Mouse (Mus musculus): ENCODE measurements around the gene Panx2. TPM values are rescaled to one million over a fixed set of nuclear protein-coding genes. Genes with fewer than 3 reads are reported as not detected.

Panx2 gene
- total and polyA plus RNA-seq, 3 experiments: 0.01 to 0.11 TPM; not detected in 1

GRCm38 (mm10) chr15:89062518-89062910, 3.0 kb downstream of the Panx2 start:
- DNase-seq (ENCODE audit: low spot score): no peak
- Histone ChIP-seq H3K4me1 (ENCODE audit: insufficient read depth, low read depth, low read length) (no peaks in the 10 kb centered on the region; the same call in 1 of the 2 replicates), H3K36me3 (replicated peaks) (no peaks in the 10 kb centered on the region), H3K27me3 (ENCODE audit: insufficient read depth, low read length) (peaks cover 34% of the 10 kb centered on the region), H3K4me3 (ENCODE audit: low read depth, low read length) (no peak overlapping the region), H3K9me3 (replicated peaks) (peaks cover 4% of the 10 kb centered on the region)
- TF ChIP-seq POLR2AphosphoS5 (IDR thresholded peaks at IDR 0.05; ENCODE audit: insufficient replicate concordance, low read depth, low read length): no peak
- no peak for TF ChIP-seq CTCF (IDR thresholded peaks at IDR 0.05; ENCODE audit: low read depth, low read length)
- TF ChIP-seq GATA1 (IDR thresholded peaks at IDR 0.05; ENCODE audit: borderline replicate concordance, low read length): no peak
- no peak for TF ChIP-seq GATA2 (IDR thresholded peaks at IDR 0.05; ENCODE audit: borderline replicate concordance, low read depth, low read length)
- no peak for TF ChIP-seq TAL1 (conservative IDR thresholded peaks at IDR 0.05; ENCODE audit: low read depth, low read length)
- ATAC-seq (ENCODE audit: extremely low read depth, insufficient number of reproducible peaks, low FRiP score, poor library complexity, severe bottlenecking): no peak

GRCm38 (mm10) chr15:89063001-89063400, 3.5 kb downstream of the Panx2 start:
- no peaks in the 10 kb centered on the region; the same call in 1 of the 2 replicates for H3K4me1 ChIP-seq (ENCODE audit: insufficient read depth, low read depth, low read length)
- H3K9me3 ChIP-seq (replicated peaks): peaks cover 6% of the 10 kb centered on the region
- TF ChIP-seq GATA2 (IDR thresholded peaks at IDR 0.05; ENCODE audit: borderline replicate concordance, low read depth, low read length): no peak
- no peak for TF ChIP-seq CTCF (IDR thresholded peaks at IDR 0.05; ENCODE audit: low read depth, low read length)
- no peak for TF ChIP-seq GATA1 (IDR thresholded peaks at IDR 0.05; ENCODE audit: borderline replicate concordance, low read length)
- TF ChIP-seq POLR2AphosphoS5 (IDR thresholded peaks at IDR 0.05; ENCODE audit: insufficient replicate concordance, low read depth, low read length): no peak
- TF ChIP-seq TAL1 (conservative IDR thresholded peaks at IDR 0.05; ENCODE audit: low read depth, low read length): no peak
- ATAC-seq (ENCODE audit: extremely low read depth, insufficient number of reproducible peaks, low FRiP score, poor library complexity, severe bottlenecking) (no peak), DNase-seq (ENCODE audit: low spot score) (no peak)
- no peaks in the 10 kb centered on the region for H3K36me3 ChIP-seq (replicated peaks)
- H3K27me3 ChIP-seq (ENCODE audit: insufficient read depth, low read length): peaks cover 37% of the 10 kb centered on the region
- H3K4me3 ChIP-seq (ENCODE audit: low read depth, low read length): no peak overlapping the region

DNA sequence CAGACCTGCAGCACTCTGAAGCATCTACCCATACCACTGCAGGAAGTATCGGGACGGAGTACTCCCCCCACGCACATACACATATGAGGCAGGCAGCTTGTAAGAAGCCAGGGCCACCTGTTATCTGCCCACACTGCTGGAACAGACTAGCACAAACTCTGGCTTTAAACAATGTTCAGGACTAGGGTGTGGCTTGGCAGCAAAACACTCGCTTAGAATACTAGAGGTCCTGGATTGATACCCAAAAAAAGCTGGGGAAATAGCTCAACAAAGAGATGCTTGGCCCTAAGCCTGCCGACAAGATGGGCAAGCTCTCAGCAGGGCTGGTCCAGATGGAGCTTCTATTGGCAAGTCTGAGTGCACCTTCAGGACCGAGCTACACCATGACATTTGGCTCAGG, 4.0 kb downstream of the Panx2 start:
- Histone ChIP-seq H3K9me3 (replicated peaks) (peaks cover 7% of the 10 kb centered on the region), H3K4me1 (ENCODE audit: insufficient read depth, low read depth, low read length) (no peaks in the 10 kb centered on the region; the same call in 1 of the 2 replicates), H3K4me3 (ENCODE audit: low read depth, low read length) (no peak overlapping the region), H3K27me3 (ENCODE audit: insufficient read depth, low read length) (peaks cover 41% of the 10 kb centered on the region), H3K36me3 (replicated peaks) (no peaks in the 10 kb centered on the region)
- TF ChIP-seq POLR2AphosphoS5 (IDR thresholded peaks at IDR 0.05; ENCODE audit: insufficient replicate concordance, low read depth, low read length) (no peak), TAL1 (conservative IDR thresholded peaks at IDR 0.05; ENCODE audit: low read depth, low read length) (no peak), GATA2 (IDR thresholded peaks at IDR 0.05; ENCODE audit: borderline replicate concordance, low read depth, low read length) (no peak), CTCF (IDR thresholded peaks at IDR 0.05; ENCODE audit: low read depth, low read length) (no peak), GATA1 (IDR thresholded peaks at IDR 0.05; ENCODE audit: borderline replicate concordance, low read length) (no peak)
- DNase-seq (ENCODE audit: low spot score) (no peak), ATAC-seq (ENCODE audit: extremely low read depth, insufficient number of reproducible peaks, low FRiP score, poor library complexity, severe bottlenecking) (no peak)

GRCm38 (mm10) chr15:89064891-89065290, 5.4 kb downstream of the Panx2 start:
- peaks cover 7% of the 10 kb centered on the region for H3K9me3 ChIP-seq (replicated peaks)
- ATAC-seq (ENCODE audit: extremely low read depth, insufficient number of reproducible peaks, low FRiP score, poor library complexity, severe bottlenecking) (no peak), DNase-seq (ENCODE audit: low spot score) (no peak)
- peaks cover 42% of the 10 kb centered on the region for H3K27me3 ChIP-seq (ENCODE audit: insufficient read depth, low read length)
- H3K4me3 ChIP-seq (ENCODE audit: low read depth, low read length): no peak overlapping the region
- no peaks in the 10 kb centered on the region; the same call in 1 of the 2 replicates for H3K4me1 ChIP-seq (ENCODE audit: insufficient read depth, low read depth, low read length)
- TF ChIP-seq GATA1 (IDR thresholded peaks at IDR 0.05; ENCODE audit: borderline replicate concordance, low read length): no peak
- no peaks in the 10 kb centered on the region for H3K36me3 ChIP-seq (replicated peaks)

DNA sequence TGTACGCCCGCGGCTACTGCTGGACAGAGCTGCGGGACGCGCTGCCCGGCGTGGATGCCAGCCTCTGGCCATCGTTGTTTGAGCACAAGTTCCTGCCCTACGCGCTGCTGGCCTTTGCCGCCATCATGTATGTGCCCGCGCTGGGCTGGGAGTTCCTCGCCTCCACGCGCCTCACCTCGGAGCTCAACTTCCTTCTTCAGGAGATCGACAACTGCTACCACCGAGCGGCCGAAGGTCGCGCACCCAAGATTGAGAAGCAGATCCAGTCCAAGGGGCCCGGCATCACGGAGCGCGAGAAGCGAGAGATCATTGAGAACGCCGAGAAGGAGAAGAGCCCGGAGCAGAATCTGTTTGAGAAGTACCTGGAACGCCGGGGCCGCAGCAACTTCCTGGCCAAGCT, 8.1 kb downstream of the Panx2 start:
- Histone ChIP-seq H3K36me3 (replicated peaks) (no peaks in the 10 kb centered on the region), H3K4me1 (ENCODE audit: insufficient read depth, low read depth, low read length) (peaks cover 4% of the 10 kb centered on the region; the same call in 1 of the 2 replicates), H3K27me3 (ENCODE audit: insufficient read depth, low read length) (peaks cover 39% of the 10 kb centered on the region), H3K4me3 (ENCODE audit: low read depth, low read length) (no peak overlapping the region), H3K9me3 (replicated peaks) (peaks cover 3% of the 10 kb centered on the region)
- DNase-seq (ENCODE audit: low spot score) (no peak), ATAC-seq (ENCODE audit: extremely low read depth, insufficient number of reproducible peaks, low FRiP score, poor library complexity, severe bottlenecking) (no peak)
- TF ChIP-seq POLR2AphosphoS5 (IDR thresholded peaks at IDR 0.05; ENCODE audit: insufficient replicate concordance, low read depth, low read length): no peak
- no peak for TF ChIP-seq GATA2 (IDR thresholded peaks at IDR 0.05; ENCODE audit: borderline replicate concordance, low read depth, low read length)
- no peak for TF ChIP-seq CTCF (IDR thresholded peaks at IDR 0.05; ENCODE audit: low read depth, low read length)
- no peak for TF ChIP-seq GATA1 (IDR thresholded peaks at IDR 0.05; ENCODE audit: borderline replicate concordance, low read length)
- no peak for TF ChIP-seq TAL1 (conservative IDR thresholded peaks at IDR 0.05; ENCODE audit: low read depth, low read length)

DNA sequence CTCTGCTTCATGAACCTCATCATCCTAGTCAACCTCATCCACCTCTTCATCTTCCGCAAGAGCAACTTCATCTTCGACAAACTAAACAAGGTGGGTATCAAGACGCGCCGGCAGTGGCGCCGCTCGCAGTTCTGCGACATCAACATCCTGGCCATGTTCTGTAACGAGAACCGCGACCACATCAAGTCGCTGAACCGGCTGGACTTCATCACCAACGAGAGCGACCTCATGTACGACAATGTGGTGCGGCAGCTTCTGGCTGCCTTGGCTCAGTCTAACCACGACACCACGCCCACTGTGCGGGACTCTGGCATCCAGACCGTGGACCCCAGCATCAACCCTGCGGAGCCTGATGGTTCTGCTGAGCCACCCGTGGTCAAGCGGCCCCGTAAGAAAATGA, 8.7 kb downstream of the Panx2 start:
- Histone ChIP-seq H3K27me3 (ENCODE audit: insufficient read depth, low read length) (peaks cover 46% of the 10 kb centered on the region), H3K36me3 (replicated peaks) (no peaks in the 10 kb centered on the region), H3K9me3 (replicated peaks) (peaks cover 3% of the 10 kb centered on the region), H3K4me3 (ENCODE audit: low read depth, low read length) (no peak overlapping the region), H3K4me1 (ENCODE audit: insufficient read depth, low read depth, low read length) (peaks cover 4% of the 10 kb centered on the region; the same call in 1 of the 2 replicates)
- TF ChIP-seq TAL1 (conservative IDR thresholded peaks at IDR 0.05; ENCODE audit: low read depth, low read length): no peak
- no peak for TF ChIP-seq CTCF (IDR thresholded peaks at IDR 0.05; ENCODE audit: low read depth, low read length)
- no peak for TF ChIP-seq POLR2AphosphoS5 (IDR thresholded peaks at IDR 0.05; ENCODE audit: insufficient replicate concordance, low read depth, low read length)
- no peak for TF ChIP-seq GATA1 (IDR thresholded peaks at IDR 0.05; ENCODE audit: borderline replicate concordance, low read length)
- TF ChIP-seq GATA2 (IDR thresholded peaks at IDR 0.05; ENCODE audit: borderline replicate concordance, low read depth, low read length): no peak
- no peak for DNase-seq (ENCODE audit: low spot score)
- no peak for ATAC-seq (ENCODE audit: extremely low read depth, insufficient number of reproducible peaks, low FRiP score, poor library complexity, severe bottlenecking)
